Mouse (Mus musculus) left cerebral cortex, postnatal 25 days (tissue): ENCODE results near the gene Nxph1. TPM values are rescaled to one million over a fixed set of nuclear protein-coding genes. Genes with fewer than 3 reads are reported as not detected.

Source experiments
- DNase-seq, 2 experiments: peaks; one replicate each; pipeline ENCODE4 v3.0.0; 2022; ENCODE audit warnings: low spot score in 2 of 2, mixed read lengths in 1 of 2
- intact Hi-C: fragments of 180-260 bp; cut with DNase I; formaldehyde crosslinking; loops from one replicate; pipeline ENCODE4 v1.15.1; 2025
- total RNA-seq, 2 experiments: library from RNA; stranded (reverse); gene quantifications; 2 replicates each; pipeline ENCODE4 v1.2.3; 2021

Nxph1 gene
- total RNA-seq: 10 to 100 TPM; 39.6 to 43.0 TPM

DNA sequence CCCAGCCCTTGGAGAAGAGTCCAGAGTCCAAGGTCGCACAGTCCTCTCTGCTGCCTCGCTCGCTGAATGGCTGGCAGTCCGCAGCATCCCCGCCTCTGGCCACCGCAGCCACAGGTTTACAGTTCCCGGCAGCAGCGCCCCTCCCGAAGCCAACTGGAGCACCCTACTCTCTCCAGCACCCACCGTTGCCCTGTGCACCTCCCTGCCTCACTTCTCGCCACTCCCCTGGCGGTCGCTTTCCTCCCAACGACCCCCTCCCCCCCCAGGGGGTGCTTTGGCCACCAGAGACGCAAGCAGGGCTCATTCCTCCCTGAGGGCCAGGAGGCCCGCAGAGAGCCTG, at the start of gene Nxph1:
Gene Nxph1, plus strand, starts transcription at position 301 of the 340 bp plus-strand sequence.
- DNase-seq: no peak
- intact Hi-C loops: no loop called here

DNA sequence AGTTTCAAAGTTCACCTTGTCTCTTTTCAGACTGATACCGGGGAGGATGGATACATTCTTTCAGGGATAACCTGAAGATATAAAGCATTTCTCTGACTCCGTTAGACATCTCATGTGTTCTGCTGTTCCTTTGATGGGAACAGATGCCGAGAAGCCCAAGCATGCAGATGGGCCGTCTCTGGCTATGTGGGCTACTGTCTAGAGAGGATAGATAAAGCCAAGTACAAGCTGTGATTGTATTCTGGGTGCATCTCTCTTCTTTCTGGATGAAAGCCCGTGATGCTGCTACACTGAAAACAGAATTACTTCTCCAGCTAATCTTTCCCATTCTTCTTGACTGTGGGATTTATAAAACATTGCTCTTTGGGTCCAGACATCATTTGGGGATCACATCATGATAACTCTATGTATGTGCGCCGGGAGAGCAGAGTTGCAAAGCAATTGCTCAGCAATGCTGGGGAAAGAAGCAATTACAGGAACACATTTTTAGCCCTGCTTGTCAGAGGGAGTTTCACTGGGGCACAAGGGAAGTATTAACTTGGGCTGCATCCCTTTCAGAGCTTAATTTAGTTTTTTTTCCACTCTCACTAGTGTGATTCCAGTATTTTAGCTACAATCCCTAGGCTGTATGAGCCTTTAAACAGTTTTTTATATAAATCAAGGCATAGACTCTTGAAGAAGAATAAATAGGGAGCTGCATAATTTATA, 48.1 kb upstream of the Nxph1 start:
- intact Hi-C loops: loop anchor here (5.0 kb wide), 1 partner anchor 123 kb away; the partner anchor contains the start of gene Ica1
- peak; percentile 53 to 88 for DNase-seq

DNA sequence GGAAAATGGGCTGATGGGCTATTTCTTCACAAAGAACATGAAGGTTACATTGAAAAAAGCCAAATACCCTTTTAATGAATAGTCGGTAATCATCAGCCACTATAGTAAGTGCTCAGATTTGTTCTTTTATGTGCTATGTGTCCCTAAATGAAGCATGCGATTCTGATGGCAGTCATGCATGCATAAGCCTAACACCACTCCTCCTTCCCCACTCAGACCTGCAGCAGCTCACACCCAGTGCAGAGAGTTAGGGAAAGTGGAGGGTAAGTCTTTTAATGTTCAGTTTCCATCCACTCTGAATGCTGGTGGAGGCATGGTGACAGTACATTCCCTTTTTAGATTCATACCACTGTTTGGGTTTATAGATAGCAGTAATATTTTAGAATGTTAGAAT, 47.5 kb upstream of the Nxph1 start:
- DNase-seq: no peak

DNA sequence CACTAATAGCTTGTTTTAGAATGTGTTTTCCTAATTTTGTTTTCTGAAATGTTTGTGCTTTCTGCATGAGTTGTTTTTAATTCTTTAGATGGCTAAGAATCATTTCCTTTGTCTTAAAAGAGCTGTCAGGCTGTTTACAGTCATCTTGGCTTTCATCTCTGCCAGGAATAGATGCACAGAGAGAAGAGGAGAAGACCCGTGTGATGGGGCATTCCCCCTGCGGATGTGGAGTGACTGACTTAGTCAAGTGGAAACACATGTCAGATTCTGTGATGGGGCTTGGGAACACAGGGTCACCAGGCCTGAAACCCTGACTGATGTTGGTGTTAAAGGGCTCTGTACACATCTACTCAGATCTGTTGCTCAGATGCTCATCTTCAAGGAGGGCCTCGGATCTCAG, 40.3 kb upstream of the Nxph1 start:
- DNase-seq: no peak
- intact Hi-C loops: no loop called here

More for the DNA sequence above, 47.5 kb upstream of the Nxph1 start:
- intact Hi-C loops: loop anchor here (5.0 kb wide), 1 partner anchor 123 kb away; the partner anchor contains the start of gene Ica1

DNA sequence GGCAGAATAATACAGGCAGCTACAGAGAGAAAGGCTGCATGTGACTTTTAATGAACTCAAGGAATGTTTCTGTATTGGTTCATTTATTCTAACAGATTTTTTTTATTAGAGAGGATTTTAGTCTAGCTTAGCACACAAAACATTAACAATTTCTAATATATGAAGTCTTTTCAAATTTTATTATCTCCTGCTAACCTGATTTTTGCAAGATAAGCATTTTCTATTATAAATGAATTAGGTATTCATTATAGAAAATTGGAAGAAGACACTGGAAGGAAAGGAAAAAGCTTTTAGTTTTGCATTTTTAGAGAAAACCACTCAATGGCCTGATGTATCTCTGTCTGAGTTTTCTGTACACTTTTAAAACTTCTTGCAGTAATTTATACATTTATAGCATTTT, 34.8 kb upstream of the Nxph1 start:
- no peak for DNase-seq
- intact Hi-C loops: no loop called here

DNA sequence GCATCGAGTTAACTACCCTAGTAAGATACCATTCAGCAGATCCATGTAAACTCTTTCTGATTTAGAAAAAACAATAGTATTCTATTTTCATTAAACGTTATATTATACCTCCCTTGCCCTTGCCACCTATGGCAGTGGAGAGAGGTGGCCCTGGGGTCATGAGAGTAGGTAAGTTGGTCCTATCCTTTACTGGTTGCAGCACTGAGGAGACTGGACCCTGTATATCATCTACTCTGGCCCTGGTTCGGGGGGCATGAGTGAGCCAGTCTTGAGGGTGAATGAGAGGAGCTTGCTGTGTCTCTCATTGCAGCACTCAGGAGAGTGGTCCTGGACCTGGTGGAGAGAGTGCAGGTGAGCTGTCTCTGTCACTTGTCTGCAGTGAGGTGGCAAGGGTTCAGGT, 33.5 kb upstream of the Nxph1 start:
- DNase-seq: no peak
- intact Hi-C loops: no loop called here

DNA sequence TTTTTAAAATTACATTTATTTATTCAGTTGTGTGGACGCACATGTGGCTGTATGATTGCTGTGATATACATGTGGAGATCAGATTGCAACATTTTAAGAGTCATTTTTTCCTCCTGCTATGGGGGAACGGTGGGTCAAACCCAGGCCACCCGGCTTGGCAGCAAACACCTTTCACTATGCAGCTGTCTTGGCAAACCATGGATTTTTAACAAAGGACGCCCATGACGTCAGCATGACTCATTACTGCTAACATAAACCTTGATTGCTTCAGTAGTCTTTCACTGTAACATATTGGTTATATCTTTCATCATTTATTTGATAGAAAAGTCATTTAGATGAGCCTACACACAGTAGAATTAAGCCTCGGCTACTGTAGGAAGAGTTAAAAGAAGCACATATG, 23.8 kb upstream of the Nxph1 start:
- no peak for DNase-seq
- intact Hi-C loops: no loop called here

DNA sequence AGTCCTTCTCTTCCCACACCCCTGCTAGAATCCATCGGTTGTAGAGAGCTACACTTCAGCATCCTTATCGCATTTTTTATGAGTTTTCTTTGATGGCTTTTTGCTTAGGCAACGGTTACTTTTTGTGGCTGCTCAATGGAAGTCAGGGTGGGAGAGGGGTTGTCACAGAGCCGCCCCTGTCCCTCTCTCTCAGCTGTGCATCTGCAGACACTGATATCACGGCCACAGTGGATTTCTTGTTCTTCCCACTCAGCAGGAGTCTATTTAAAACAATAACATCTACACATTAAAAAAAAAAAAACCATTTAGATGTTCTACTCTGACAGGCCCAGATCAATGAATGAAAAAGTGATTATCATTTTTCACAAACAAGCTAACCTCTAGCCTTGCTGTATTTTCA, 13.0 kb upstream of the Nxph1 start:
- intact Hi-C loops: no loop called here
- DNase-seq: no peak

DNA sequence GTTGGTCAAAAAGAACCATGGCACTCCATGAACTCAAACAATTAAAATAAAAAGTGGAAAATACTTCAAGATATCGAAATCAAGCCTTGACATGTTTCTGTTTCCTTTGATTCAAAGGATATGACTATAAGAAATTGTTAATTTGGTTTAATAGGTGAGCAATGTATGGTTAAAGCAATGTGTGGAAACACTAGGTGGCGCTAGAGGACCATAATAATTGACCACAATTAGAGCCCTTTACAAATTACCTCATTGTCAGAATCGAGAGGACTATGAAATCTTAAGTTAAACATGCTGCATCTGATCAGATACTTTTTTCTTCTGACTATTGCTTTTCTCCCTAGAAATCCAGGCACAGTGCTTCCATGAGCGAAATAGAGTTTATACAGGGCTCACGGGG, 12.5 kb upstream of the Nxph1 start:
- intact Hi-C loops: no loop called here
- peak; percentile 80 to 81 for DNase-seq

DNA sequence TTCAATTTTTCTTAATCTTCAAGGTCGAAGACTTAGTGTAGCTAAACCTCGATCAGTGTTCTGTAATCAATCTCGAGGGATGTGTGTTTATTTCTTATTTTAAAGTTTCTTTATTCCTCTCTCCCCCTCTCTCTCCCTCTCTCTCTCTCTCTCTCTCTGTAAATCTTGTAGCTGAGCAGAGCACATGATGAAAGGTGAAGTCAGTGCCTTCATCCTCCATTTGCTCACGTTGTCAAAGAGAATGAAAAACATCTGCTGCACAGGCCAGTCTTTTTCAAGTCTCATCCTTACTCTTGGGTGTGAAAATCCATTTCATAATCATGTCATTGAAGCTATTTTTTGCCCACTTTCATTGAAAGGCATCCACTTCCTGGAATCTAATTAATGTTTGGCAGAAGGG, 12.1 kb upstream of the Nxph1 start:
- no peak for DNase-seq
- intact Hi-C loops: no loop called here

DNA sequence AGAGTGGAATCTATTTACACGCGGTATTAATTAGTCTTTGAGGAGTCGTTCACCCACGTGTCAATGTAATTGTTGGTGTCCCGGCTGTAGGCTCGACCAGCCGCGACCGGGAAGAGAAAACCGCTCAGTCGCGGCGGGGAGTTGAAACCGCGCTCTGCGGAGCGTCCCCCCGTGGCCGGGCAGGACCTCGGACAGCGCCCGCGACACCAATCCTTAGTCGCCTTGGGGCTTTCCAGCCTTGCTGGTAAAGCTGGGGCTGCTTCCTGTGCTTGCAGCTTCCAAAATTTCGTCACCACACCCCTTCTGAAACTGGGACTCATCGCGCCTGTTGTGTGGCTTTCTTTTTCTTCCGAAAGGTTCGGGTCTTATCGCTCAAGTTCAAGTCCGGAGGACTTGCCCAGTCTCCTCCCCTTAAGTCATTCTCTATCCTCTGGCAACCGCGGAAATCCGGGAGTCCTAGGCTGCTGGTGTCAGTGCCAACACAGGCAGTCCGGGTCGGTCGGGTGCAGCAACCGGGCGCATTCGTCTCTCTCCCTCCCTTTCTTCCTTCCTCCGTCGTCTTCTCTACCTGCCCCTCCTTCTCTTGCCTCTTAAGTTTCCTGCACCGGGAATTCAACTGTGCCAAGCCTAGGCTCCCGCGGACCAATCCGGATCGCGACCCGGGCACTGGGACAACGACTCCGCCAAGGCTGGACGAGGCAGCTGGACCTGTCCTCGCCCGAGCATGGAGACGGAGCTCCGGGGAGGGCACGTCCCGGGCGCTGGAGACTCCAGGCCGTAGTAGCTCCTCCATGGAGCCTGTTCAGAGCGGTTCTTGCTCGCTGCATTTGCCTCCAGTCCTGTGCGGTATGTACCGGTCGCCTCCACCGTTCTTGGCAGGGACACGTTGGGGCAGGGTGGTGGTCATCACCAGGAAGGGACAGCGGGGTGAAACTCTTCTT, 510 bp downstream of the Nxph1 start:
- intact Hi-C loops: no loop called here
- DNase-seq: no peak

DNA sequence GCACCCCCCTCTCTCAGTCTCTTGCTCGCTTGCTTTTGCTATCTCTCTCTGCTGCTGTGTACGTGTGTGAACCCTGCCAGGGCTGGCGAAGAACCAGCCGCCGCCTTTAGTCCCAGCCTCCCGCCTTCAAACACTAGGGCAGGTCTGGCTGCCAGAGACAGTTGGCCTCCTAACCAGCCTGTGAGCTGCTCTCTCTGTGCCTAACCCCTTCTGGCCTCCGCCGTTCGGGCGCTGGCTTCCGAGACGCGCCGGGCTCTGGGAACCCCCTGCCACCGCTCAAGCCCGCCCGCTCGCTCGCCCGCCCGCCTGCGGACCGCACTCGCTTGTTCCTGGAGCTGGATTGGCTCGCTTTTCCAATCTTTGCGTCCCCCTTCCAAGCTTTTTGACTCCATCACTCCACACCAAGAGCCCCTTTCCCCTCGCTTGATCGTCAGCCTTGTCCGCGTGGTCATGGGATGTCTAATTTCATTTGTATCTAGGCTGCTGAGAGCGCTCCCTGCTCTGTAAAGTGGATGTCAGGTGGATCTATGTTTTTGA, 1.5 kb downstream of the Nxph1 start:
- no peak for DNase-seq

DNA sequence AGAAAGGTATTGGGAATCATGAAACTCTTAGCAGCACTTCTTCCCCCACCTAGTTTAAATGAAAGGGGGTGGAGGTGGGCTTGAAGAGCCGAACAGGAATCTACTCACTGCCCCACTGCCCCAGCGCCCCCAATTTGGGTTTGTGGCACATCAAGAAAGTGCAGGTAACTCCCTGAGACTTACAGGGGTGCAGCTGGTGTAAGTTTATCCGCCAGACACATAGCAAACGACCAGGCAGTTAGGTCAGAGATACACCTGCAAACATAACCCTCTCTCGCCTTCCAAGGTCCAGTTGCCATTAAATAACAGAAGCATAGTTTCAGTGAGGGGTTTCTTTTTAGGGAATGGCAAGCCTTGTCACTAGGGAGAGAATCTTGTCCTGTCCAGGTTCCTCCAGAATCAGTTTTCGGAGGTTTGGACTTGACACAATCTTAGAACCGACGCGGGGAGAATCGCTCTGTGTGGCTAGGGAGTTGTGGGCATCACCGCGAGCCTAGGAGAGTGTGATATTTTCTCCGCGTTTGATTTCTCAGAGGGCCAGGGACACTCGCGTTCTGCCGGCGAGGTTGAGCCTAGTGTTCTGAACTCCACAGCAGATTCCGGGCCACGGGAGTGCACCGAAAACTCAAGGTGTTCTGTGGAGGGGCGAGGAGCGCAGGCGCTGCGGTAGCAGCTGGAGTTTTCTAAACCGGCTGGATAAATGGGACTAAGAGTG, 2.5 kb downstream of the Nxph1 start:
- intact Hi-C loops: loop anchor here (2.0 kb wide), 1 partner anchor 284 kb away; no protein-coding TSS in a partner anchor
- DNase-seq: peak in 1 of 2 experiments; percentile 51

More for the DNA sequence above, 1.5 kb downstream of the Nxph1 start:
- intact Hi-C loops: loop anchor here (2.0 kb wide), 1 partner anchor 285 kb away; no protein-coding TSS in a partner anchor

DNA sequence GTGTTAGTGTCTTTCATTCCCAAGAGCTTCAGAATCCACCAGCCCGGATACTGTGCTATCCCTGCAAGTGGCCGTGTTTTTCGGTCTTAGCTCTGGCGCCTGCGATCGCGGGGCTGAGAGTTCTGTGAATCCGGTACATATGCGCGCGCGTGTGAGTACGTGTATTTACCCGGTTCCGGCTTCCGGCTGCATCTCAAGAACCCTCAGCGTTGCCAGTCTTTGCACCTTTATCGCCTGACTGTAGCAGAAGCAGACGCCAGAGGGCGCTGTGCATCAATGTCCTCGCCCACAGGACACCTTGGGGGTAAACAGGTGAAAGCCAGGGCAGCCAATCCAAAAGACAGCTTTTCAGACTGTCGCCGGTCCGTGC, 3.1 kb downstream of the Nxph1 start:
- DNase-seq: peak; percentile 78 to 80
- intact Hi-C loops: loop anchor here (2.0 kb wide), 1 partner anchor 283 kb away; no protein-coding TSS in a partner anchor

DNA sequence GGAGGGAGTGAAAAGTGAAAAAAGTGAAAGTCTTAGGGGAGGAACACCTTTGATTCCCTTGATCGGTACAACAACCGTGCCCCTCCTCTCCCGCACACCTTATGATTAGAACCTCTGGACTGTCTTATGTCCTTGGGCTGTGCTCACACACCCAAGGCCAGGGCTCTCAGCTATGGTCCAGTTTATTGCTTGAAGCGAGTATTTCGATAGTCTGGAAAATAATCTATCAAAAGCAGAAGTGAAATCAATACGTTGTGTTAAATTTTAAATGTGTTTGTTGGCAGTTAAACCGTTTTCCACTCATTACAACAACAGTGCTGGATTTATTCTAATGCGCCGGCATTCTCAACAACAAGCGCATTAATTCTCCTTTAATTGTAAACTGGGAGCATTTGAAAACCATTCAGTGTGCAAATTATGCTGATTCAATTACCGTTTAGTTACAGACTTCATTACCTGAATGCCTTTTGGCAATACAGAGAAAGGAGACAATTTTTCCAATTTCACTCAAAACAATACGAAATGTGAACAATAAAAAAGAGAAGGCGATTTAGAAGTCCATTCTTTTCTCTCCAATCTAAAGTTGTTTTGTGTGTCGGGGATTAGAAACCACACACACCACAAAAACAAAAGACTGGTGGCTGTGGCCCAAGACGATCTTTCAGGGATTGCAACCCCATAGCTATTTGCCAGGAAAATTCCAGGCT, 3.8 kb downstream of the Nxph1 start:
- intact Hi-C loops: loop anchor here (2.0 kb wide), 1 partner anchor 283 kb away; no protein-coding TSS in a partner anchor
- DNase-seq: no peak

DNA sequence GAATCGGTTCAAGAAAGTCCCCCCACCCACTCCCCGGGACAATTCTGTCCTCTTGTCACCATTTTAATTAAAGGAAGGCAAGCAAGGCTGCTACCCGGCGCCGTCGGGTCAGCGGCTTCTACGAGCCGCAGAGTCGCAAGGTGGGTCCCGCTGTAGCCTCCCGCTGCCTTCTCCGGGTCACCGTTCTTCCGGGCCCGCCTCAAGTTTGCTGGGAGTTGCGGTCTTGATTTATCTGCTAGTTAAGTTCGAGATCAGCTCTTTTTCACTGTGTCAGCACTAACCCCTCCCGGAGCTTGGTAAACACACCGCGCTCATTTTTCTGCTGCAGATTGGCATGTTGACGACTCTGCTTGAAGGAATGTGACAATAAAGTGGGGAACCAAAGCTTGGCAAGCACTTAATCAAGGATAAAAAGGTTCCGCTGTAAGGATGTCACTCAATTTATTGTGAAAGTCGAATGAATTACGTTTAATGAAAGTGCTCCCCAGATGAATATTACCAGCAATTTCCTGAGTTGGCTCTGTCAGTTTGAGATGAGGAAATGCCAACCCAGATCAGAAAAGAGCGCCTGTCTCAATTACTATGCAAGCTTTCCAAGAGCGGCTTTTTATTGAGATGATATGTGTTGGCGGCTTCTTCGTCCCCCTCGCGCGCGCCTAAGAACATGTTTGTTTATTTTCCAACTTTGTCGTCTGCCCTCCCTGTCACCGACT, 7.7 kb downstream of the Nxph1 start:
- intact Hi-C loops: no loop called here
- no peak for DNase-seq

DNA sequence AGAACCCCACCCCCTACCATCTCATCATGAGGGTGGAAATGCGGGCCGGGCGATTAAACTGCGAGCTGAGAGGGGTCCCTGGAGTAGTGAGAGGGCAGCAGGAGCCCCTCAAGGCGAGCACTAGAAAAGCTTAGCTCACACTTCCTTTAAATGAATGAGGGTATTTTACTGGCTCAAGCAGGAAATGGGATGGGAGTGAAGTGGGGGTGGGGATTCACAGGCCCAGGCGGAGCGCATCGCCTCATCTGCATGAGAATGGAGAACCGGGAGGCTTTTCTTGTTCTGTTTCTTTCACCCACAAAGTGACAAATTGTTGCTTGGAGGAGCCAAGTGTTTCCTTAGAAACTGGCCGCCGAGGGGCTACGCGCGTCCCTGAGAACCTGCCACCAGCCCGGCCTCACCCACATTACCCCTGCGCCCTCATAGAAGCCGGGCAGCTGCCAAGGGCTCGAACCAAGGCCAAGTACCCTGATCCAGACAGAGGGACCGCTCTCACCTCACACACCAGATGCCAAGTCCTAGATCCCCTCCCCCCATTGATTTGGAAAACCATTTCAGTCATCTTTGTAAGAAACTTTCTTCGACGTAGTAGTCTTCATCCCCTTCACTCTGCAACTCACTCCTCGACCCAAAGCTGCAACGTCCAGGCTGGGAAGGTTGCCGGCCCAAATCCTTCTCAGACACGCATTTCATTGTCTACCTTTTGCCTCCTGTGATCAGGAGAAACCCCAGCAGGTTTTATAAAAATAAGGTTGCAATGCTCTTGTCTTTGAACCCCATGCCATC, 8.7 kb downstream of the Nxph1 start:
- intact Hi-C loops: no loop called here
- DNase-seq: no peak

DNA sequence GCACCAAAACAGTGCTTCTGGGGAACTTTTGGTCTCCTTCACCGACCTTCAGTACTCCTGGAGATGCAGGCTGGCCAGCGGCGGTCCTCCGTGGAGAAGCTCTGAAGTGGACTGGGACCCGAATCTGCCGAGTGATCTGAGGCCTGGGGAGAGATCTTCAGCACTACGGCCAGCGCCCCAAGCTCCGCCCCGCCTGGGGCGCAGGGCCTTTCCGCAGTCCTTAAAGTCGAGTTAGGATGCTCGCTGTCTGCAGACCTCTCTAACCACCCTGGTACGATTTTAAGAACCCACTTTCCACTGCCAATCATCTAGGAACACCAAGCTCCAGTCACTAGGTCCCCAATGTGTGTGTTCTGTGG, 9.3 kb downstream of the Nxph1 start:
- intact Hi-C loops: no loop called here

More for the DNA sequence above, 9.3 kb downstream of the Nxph1 start:
- DNase-seq: no peak
